Mouse (Mus musculus): ENCODE measurements around the gene Gigyf2.

Gene Gigyf2

DNA sequence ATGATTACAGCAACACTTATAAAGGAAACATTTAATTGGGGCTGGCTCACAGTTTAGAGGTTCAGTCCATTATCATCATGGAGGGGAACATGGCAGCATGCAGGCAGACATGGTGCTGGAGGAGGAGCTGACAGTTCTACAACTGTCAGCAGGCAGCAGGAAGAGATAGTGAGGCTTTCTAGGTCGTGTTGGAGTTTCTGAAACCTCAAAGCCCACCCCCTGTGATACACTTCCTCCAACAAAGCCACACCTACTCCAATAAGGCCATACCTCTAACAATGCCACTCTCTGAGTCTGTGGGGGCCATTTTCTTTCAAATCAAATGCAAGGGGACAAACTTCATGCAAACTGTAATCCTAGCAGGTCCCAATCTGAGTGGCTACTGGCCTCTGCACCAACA is 5.7 kb upstream of the Gigyf2 start:
- DNase-seq (ENCODE audit: low spot score), result no peak

DNA sequence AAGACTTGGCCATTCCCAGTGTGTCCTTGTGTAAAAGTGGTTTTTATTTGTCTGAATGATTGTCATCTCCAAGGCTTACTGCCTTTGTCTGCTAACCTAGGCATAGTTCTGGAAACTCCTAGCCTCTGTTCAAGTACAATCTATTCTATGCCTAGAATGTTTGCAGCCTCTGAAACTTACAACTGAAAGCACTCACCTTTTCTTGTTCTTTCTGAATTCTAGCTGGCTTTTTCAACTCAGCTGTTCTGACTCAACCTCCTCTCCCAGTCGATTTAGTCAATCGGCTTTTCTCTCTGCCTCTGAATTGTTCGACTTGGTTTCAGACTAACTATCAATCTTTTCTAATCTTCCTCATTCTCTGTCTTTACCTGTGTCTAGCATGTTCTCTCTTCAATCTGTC is 4.0 kb upstream of the Gigyf2 start:
- no peak for DNase-seq (ENCODE audit: low spot score)

DNA sequence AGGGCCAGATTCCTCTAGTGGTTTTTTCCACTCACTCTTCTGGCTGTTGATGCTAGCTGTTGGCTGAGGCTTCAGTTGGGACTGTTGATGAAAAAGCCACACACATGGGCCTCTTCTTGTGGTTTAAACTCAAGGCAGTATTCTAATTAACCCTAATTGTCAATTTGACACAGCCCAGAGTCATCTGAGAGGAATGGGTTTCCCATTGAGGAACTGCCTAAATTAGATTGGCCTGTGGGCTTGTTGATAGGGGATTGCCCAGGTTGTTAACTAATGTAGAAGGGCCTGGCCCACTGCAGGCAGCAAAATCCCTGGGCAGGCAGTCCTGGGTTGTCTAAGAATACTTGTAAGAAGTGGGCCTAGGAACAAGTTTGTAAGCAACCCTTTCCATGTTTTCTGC is 2.1 kb upstream of the Gigyf2 start:
- no peak for DNase-seq (ENCODE audit: low spot score)

DNA sequence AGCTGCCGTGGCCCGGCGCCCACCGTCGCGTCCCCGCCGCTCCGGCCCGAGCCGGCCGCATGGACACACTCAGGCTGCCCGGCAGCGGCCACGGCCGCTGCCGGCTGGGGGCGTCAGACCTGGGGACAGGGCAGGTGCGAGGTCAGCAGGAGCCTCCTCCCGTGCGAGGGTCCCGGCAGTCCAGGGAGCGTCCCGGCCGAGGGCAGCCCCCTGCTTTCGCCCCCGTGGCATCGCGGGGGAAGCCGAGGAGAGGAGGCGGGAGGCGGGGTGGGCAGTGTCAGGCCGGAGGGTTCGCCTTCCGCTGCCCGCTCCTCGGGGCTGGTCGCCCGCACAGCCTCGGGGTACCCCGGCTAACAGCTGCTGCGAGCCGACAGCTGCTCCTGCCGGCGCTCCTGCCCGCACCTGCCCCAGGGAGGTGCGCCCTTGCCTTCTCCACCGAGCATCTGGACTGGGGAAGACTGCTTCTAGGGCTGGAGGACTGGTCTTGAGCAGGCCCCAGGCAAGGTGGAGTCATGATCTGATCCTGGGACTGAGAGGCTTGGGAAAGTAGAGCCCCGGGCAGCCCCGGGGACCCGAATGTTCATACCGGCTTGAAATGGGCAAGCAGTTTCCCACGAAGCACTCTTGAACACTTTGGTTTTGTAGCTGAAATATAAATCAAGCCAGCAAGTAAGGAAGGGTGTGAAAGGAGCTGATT is 515 bp downstream of the Gigyf2 start:
- peak; percentile 42 for DNase-seq (ENCODE audit: low spot score)

DNA sequence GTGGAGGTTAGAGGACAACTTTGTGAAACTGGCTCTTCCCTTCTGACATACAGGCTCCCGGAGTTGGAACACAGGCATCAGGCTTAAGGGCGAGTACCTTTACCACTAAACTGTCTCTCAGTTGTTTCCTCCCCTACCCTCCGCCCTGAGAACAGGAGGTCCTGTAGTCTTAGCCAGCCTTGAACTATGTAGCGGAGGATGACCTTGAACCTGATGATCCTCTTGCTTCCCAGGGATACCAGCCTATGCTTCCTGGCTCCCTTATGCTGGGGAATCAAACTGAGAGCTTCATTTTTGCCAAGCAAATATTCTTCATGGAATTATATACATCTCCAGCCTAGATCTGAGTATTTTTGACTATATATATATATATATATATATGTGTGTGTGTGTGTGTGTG is 5.0 kb downstream of the Gigyf2 start:
- DNase-seq (ENCODE audit: low spot score), result no peak

DNA sequence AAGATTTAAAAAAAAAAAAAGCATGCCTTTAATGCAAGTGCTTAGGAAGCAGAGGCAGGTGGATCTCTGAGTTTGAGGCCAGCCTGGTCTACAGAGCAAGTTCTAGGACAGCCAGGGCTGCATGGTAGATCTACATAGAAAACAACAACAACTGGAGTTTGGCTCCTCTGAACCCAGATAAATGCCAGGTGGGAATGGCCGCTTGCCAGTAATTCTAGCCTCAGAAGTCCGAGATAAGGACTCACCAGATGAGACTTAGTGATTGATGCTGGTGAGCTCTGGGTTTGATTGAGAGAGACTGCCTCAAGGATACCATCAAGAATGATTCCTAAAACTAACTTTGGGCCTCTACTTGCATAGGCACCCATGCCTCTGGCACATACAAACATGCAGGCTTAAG is 23.8 kb downstream of the Gigyf2 start:
- DNase-seq (ENCODE audit: low spot score), result no peak

DNA sequence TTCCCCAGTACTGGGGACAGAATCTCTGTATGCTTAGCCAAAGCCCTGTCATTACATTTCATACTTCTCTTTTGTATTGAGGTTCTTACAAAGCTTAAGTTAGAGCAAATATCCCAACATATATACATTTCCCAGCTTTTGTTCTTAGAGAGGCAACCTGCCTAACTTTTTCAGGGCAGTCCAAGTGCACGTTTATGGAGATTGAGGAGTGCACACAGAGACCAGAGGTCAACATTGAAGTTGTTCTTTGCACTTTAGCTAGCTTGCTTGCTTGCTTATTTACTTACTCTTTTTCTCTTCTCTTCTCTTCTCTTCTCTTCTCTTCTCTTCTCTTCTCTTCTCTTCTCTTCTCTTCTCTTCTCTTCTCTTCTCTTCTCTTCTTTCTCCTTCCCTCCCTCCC is 33.5 kb downstream of the Gigyf2 start:
- DNase-seq (ENCODE audit: low spot score), result no peak

DNA sequence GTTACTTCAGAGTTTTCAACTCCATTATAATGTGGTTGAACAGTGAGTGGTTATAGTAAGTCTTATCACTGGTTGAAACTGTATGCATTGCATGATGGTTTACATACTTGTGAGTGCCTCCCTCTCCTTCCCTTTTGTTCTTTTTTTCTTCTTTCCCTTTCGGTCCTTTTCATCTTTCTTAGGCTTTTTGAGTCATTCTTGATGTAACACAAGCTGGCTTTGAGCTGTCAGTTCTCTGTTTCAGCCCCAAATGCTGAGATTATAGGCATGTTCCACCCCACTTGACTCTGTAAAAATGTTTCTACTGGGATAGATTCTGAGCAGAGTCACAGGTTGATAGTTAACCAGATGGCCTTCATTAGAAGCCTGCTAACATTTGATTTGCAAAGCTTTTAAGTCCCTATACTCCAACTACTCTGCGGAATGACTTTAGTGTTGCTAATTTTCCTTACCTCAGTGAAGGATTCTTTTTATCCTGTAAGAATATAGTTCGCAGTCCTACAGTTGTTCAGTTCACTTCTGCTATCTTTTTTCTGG is 51.3 kb downstream of the Gigyf2 start:
- DNase-seq (ENCODE audit: low spot score), result no peak

DNA sequence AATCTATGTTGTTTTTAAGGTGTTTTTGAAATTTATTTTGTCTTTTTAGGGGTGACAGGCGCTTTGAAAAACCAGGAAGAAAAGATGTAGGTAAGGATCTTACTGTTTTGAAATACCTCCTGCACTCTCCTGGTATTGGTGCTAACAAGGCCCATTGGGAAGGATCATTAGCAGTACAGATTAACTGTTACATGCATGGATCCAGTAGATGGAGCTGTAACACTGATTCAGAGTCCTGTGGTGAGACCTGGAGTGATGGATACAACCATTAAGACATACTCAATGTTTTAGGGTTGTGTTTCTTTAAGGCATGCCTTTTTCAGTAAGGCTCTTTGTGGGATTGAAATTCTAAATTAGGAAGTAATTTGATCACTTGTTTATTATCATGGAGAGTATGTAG is 53.1 kb downstream of the Gigyf2 start:
- peak; percentile 30 for DNase-seq (ENCODE audit: low spot score)

DNA sequence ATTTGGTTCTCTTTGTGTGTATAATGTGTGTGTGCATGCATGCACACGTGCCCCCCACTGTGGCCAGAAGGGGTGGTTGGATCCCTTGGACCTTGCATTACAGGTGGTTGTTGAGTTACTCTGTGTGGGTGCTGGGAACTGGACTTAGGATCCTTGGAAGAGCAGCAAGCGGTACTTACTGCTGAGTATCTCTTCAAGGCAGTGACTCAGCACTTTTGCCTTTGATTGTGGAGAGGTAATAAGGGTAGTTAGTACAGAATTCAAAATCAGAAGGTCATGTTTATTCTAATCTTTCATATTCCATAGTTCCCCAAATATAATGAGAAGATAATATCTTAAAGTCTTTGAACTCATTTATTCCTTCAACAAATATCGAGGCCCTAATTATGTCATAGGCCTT is 54.4 kb downstream of the Gigyf2 start:
- DNase-seq (ENCODE audit: low spot score), result no peak

DNA sequence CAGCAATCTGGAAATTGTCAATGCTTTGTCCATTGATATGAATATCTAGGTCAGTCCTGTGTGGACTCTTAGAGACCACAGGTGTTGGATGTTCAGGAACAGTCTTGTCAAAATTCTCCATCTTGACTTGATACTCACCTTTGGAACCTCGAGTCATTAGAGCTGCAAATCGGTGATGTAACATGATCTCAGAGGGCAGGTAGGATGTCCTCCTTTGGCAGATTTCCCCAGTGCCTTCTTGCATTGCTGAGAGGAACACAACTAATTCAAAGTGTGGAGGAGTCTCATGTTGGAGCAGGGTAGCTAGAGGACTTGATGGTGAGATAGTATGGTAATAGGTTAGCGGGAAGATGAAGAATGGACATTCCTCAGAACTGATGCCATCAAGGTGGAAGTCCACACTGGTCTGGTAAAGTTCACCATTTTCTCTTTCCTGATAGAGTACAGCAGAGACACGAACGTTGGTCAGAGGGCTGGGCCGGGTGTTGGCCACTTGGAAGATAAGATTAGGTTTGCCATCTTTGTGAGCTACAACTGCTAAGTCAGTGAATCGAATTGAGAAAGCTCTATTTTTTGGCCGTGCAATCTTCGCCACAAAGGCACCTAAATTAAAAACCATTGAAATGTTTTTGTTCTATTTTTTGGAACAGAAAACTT is 59.8 kb downstream of the Gigyf2 start:
- no peak for DNase-seq (ENCODE audit: low spot score)

DNA sequence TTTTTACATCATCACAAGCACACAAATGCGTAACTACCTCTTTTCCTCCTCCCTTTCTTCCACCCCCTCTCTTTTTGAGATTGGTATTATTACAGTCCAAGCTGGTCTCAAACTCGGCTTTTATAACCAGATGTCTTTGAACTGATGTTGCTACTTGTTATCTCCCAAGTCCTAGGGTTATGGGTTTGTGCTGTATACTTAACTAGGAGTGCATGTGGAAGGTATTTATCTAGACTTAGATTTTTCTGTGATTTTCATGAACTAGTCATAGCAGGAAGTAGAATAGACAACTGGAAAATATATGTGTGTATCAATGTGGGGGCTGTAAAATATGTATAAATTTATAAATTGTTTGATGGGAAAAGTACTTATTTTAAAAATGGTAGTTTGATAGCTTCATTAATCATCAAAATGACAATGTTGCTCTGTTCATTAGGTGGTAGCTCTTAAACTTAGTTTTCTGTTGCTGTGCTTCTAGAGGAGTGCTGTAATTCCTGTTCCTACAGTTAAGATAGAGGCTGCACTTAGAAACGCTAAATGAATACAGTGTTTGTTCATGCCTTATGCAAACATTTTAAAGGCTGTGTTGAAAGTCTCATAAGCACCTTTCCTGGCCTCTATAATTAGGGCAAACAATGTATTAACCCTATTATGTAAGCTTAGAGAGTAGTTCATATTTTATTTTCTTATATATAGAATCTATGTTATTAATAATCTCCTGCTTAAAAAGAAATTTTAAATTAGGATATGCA is 66.8 kb downstream of the Gigyf2 start:
- DNase-seq (ENCODE audit: low spot score), result no peak

DNA sequence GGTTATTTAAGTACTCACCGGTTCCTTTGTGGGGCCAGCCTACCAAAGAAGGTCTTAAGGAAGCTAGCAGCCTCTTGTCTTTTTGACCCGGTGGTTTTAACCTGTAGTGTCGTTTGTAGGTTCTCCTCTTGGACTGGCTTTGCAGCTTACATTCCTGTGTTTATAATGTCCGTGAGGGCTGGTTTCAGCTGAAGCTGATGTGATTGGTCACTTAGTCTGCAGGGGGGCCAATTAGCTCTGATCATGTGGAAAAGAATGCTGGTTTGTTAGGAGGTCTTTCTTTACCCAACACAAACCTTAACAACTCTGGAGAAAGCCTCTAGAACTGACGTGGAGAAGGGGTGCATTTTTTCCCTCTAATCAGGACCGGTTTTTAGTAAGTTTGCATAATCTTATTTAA is 67.8 kb downstream of the Gigyf2 start, which contains the start of gene Kcnj13:
Gene Kcnj13 (minus strand): TSS at position 136 of the 400 bp plus-strand sequence.
- DNase-seq (ENCODE audit: low spot score), result no peak

DNA sequence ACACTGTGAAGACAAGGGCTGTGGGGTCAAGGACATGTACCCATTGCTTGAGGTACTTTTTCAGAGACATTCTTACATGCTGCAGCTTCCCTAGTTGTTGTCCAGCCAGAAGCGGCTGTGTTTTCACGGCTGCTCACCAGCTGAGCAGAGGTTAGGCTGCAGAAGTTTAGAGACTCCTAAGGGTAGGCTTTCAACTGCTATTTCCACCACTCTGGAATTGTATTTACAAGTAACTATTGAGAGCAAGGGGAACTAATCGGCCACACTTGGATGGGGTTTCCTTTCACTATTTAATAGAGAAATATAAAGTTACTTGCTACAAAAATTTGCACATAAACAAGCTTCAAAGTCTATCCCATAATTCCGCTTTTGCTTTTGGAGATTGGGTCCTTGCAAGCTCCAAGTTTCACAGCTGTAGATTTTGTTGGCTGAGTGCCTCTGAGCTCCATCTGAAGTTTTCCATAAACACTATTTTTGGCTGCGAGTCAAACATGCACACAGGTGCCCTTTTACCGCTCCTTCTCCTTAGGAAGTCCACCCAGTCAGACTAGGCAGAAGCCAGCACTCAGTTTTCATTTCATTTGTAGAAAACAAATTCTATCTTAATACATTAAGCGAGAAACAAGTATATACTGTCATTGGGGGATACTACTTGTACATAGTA is 70.3 kb downstream of the Gigyf2 start:
- DNase-seq (ENCODE audit: low spot score), result peak; percentile 5

DNA sequence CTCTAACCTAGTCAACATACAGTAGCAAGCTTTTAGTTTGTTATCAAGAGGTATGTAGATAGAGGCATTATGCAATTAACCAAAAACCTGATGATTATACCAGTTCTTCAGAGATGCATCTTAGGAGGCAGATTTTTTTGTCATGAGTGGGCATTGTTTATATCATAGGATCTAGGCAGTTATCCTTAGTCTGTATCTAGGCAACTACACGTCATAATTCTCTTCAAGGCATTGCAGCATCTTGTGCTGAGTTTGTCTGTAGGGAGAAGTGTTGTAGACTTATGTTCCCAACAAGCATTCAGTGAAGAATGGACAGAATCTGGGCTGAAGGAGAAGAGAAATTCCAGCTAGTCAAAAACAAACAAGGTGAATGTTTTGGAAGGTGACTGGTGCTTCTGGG is 77.9 kb downstream of the Gigyf2 start:
- DNase-seq (ENCODE audit: low spot score), result no peak

DNA sequence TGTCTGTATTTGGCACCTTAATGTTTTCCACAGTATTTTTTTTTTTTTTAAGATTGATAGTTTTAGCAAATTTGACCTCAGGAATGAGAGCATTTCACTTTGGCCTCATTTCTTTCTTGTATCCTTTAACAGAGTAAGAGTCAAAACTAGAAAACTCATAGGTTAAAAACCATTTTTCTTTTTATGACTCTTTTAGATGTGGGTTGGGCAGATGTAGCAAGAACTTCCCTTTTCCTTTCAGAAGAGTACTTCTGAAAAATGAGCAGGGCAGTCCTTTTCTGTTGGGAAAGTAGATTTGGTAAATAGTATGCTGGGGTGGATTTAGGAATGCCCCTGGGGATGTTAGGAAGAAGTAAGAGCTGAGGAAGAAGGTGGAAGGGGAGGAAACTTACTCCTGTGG is 79.2 kb downstream of the Gigyf2 start:
- no peak for DNase-seq (ENCODE audit: low spot score)

DNA sequence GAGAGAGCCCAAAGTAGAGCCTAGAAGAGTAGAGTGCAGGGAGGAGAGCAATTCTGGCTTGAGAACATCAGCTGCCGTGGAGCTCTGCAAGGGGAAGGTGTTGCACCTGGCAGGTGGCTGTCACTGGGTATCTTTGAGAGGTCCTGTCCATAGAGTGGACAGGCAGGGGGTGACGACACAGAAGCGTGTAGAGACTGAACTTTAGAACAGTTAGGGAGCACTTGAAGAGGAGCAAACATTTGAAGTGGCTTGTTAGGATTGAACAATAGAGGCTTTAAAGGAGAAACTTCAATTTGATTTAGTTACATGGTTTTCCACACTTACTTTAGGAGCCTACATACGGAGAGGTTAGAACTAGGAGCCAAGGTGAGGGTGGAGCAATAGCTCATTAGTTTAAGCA is 82.6 kb downstream of the Gigyf2 start:
- no peak for DNase-seq (ENCODE audit: low spot score)

DNA sequence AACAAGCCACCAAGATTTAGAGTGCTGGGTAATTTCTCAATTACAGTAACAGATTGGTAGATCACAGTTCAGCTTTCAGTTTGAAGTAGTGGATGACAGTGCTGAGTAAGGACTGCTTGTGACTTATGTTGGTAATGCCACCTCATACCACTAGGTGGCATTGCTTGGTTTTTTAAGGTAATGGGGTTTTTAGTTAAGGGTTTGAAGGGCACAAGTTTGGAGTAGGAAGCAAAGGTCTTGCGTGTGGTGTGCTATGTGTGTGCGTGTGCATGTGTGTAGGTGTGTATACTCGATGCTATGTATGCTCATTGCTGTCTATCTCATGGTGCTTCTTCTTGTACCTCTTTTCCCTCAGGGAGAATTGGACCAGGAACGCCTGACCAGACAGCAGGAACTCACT is 91.9 kb downstream of the Gigyf2 start:
- DNase-seq (ENCODE audit: low spot score), result peak; percentile 76

DNA sequence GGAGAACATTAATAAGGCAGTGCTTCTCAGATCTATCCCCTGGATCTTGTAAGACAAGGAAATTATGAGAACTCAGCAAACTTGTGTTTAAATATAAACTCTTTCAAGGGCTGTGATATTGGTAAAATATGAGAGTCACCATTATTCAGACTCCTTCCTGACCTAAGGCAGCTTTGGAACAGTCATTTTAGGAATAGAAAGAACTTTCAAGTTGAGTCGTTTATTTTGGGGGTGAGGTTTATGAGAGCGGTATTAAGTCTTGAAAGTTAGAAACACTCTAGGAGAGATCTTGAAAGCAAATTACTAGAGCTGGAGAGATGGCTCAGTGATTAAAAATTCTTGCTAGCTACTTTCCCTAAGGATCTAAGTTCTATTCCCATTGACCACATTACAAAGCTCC is 108.3 kb downstream of the Gigyf2 start:
- DNase-seq (ENCODE audit: low spot score), result no peak

DNA sequence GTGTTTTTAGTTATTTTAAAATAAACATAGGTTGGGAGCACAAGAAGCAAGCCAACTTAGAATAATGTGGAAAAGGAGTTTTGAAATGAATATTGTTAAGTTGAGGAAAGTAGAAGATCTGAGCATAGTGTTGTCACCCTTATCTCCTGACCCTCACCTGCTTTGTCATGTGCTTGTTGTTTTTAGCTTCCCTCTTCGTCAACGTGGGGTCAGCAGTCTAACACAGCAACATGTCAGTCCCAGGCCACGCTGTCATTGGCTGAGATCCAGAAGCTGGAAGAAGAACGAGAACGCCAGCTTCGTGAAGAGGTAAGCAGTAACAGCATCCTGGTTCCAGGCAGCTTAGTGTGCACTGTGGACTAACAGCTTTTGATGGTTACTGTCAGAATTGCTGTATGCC is 109.8 kb downstream of the Gigyf2 start:
- DNase-seq (ENCODE audit: low spot score), result no peak

DNA sequence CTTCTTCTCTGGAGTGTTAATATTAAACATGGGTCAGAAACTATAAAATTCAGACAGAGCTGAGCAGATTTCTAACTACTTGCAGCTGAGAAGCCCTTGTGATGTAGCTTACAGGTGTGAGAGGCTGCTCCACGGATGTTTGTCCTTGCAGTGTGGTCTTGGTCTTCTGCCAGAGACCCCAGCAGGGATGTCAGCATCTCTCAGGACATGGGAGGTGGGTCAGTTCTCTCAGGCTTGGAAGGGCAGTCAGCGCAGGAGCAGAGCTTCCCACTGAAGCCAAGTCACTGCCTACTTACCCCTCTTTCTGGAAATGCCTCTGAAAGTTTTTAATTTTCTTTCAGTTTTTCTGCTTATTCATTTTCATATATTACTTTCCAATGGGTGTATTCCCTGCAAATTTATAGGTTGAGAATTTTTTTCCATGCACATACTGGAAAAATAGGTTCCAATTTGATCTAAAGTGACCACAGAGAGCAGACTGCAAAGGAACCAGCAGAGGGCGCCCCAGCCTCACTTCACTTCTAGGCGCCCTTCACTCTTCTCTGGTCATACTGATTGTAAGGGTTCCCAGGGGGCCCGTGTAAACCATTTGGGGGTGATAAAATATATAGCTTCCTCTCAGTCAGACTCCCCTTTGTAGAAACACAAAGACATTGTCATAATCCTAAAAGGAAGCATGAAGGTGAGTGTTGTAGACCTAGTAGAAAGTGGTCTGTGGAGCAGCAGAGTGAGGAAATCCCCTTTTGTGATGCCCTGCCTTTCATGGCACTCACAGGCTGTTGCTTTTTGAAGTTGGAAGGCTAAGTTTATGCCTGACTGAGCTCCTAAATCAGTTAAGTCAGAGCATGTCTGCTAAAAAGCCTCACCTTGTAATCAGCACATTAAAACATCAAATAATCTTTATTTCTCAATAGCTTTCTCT is 120.6 kb downstream of the Gigyf2 start:
- peak; percentile 71 for DNase-seq (ENCODE audit: low spot score)
